Mouse (Mus musculus): ENCODE results near the gene Ankrd55.

The Ankrd55 gene

DNA sequence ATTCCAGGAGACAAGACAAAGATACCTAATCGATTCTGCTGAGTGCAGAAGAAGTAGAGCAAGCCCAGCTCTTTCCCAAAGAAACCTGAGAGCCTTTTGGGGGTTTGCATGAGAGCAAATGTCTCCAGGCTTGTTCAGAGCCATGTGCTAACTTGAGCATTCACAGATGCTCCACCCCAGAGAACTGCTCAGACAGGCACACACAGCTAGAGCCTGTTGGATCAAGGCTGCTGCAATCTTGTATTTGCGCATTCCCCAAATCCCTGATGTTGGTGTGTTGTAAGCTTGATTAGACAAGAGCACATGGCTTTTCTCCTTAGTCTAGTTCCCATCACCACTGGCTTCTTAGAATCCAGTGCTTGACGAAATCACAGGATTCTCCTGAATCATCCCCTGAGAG lies 94.7 kb downstream of the Ankrd55 start:
- DNase-seq = peak; percentile 16

DNA sequence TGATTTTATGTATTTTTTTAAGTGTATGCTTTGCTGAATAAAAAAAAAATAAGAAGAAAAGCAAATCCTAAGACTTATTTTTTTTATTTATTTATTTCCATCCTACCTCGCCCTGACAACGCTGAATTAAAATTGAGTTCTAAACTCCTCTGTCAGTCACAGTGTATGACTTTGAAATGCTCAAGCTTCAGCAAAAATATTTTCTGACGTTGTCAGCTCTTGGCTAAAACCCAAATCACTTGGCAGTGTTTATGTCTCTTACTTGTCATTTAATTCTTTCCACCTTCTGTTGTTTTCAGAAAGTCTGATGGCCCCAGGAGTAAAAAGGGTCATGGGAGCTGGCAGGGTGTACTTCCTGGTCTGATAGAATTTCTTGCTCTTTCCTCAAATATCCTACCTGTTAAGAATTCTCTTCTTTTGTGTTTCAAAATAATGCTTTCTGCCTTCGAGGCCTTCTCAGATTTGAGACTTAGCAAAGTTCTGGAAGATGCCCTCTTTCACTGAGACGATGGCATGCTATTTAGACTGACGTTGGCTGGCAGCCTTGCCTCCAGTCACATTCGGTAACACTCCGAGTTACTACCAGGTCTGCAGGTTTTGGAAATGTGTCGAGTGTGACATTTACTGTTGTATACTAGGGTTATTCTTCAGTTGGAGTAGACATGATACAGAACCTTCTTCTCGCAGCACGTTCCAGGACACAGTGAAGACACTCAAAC lies 95.8 kb downstream of the Ankrd55 start:
- DNase-seq = no peak

GRCm38 (mm10) chr13:112385040-112385439 lies 96.8 kb downstream of the Ankrd55 start:
- no peak for DNase-seq

DNA sequence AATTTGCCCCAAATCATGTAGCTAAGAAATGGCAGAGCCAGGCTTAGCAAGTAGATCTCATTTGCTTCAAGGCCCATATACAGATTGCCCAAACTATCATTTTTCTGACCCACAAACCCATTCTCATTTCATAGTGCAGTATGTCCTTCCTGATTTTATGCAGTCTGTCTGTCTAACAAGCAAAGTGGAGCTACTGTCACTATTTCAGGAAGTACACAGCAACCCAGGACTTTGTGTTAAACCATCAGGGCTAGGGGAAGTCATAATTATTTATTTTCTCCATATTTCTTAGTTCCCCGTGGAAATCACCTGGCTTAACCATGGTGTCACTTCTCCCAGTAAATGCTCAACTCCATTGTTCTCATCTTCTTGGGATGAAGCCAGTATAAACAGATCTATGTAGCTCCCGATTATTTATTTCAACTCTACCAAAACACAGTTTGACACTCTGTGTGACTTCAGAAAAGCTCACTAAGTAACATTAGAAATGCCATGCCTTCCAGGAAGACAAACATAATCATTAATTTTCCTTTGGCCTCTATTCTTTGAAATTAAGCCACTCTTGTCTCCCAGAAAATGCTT lies 98.3 kb downstream of the Ankrd55 start:
- DNase-seq = no peak

GRCm38 (mm10) chr13:112387279-112387678 lies 99.0 kb downstream of the Ankrd55 start:
- no peak for DNase-seq

DNA sequence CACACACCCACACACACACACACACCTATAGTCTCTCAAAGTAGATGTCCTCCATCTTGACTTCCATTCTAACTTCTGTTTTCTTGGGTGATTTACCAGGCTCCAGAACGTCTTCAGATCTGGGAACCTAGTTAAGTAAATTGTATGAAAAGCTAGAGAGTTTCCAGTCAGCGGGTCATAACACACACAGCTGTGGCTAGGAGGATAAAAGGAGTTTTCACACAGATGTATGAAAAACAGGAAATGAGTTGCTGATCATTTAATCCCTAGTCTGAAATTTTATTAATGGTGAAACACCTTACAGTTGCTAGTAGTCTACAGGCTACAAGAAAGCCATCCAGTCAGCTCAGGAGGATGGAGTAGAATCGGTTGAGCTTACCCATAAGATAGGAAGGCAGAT lies 99.9 kb downstream of the Ankrd55 start:
- no peak for DNase-seq

GRCm38 (mm10) chr13:112390206-112390605 lies 102.0 kb downstream of the Ankrd55 start:
- no peak for DNase-seq

DNA sequence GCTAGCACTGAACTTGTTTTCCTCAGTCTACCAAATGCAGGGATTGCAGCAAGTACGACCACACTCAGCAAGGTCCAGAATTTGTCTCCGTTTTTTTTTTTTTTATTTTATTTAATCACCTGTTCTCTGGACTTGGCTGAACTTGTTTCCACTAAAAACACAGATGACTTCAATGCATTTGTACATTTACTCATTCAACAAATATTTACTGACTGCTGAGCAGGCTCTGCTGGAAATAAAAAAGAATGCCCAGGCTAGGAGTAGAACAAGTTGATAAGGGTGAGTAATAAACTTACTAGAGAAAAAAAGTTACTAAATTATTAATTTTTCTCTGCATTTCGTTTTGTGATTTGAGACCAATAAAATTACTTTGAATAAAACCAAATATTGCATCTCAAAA lies 103.1 kb downstream of the Ankrd55 start:
- DNase-seq = no peak

DNA sequence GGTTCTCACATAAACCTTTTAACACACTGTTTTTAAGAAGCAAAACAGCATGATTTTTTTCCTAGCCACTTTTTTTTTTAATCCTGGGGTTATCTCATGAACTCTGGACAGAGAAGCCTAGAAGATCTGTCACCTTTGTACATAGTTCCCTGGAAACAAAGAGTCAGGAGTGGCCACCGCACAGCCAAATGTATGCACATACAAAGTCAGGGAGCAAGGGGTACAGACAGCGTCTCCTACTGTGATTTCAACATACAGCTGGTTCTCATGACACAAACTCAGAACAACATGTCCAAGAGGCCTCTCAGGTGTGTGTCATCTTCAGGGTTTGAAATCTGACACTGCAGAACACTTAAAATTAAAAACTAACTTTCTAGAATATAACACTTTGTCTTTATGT lies 105.1 kb downstream of the Ankrd55 start:
- no peak for DNase-seq

GRCm38 (mm10) chr13:112394271-112394670 lies 106.0 kb downstream of the Ankrd55 start:
- DNase-seq = no peak

GRCm38 (mm10) chr13:112404723-112405122 lies 116.5 kb downstream of the Ankrd55 start:
- no peak for DNase-seq

DNA sequence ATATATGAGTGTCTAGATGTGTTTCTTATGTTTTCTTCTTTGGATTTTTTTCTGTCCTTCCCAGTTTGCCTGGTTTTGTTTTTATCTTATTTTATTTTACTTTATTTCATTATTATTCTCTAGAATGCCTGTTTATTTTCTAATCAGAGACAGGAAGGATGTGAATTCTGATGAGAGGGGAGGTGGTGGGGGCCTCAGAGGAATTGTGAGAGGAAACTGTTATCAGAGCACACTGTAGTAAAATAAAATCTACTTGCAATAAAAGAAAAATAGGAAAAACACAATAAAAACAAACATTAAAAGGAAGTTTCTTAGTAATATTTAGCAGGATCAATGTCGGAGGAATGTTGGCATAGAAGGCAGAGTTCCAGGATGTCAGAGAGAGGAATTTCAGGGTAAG lies 116.9 kb downstream of the Ankrd55 start:
- no peak for DNase-seq

DNA sequence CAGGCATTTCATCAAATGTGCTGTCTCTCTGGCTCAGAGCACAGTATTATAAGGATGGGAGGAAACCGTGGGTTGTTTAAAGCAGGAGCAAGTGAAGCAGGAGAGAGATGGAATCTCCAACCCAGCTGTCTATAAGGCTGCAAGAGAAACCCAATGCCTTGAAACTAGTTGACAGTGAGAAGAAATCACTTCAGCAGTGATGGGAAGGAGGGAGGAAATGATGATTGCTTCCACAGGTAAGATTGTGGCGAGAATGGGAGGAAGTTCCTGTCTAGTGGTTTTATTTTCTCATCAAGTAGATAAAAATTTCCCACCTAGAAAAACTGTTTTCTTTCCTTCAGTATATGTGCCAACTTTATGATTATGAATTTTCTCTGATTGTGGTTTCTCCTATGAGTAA lies 118.4 kb downstream of the Ankrd55 start:
- no peak for DNase-seq

GRCm38 (mm10) chr13:112407181-112407700 lies 119.0 kb downstream of the Ankrd55 start:
- DNase-seq = no peak

- DNase-seq = no peak
Observed at GRCm38 (mm10) chr13:112407776-112408490, 119.7 kb downstream of the Ankrd55 start.

GRCm38 (mm10) chr13:112408701-112409100 lies 120.5 kb downstream of the Ankrd55 start:
- DNase-seq = no peak

DNA sequence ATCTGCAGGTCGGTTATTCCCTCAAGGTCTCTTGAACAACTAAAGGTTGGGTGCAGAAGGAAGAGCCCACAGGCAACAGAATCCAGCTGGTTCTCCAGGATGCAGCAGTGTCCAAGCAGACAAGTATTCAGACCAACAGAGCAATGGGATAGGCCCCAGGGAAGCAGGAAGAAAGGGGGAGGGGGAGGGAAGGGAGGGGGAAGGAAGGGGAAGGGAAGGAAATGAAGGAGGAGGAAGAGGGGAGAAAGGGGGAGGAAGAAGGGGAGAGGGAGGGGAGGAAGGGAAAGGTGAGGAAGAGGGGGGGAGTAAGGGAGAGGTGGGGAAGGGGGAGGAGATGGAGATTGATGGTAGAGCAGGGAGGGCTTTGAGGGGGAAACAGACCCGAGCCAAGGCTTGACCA lies 121.1 kb downstream of the Ankrd55 start:
- no peak for DNase-seq

- no peak for DNase-seq
Observed at GRCm38 (mm10) chr13:112409851-112410250, 121.6 kb downstream of the Ankrd55 start.

DNA sequence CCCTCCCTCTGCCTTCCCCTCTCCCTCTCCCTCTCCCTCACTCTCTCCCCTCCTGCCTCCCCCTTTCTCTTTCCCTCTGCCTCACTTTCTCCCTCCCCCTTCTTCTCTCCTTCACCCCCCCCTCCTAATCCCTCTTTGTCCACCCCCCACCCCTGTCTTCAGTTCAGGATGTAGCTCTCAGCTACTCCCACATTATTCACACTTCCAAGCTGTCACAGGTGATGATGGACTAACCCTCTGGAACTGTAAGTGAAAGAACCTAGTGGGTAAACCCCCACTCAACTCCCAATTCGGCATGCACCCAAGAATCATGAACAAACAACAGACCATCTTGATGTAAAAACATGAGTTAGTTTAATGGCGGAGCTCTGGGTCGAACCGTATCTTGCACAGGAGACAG lies 122.2 kb downstream of the Ankrd55 start:
- no peak for DNase-seq

- no peak for DNase-seq
Observed at GRCm38 (mm10) chr13:112411216-112411822, 123.1 kb downstream of the Ankrd55 start.

- no peak for DNase-seq
Observed at GRCm38 (mm10) chr13:112412251-112412650, 124.0 kb downstream of the Ankrd55 start.

DNA sequence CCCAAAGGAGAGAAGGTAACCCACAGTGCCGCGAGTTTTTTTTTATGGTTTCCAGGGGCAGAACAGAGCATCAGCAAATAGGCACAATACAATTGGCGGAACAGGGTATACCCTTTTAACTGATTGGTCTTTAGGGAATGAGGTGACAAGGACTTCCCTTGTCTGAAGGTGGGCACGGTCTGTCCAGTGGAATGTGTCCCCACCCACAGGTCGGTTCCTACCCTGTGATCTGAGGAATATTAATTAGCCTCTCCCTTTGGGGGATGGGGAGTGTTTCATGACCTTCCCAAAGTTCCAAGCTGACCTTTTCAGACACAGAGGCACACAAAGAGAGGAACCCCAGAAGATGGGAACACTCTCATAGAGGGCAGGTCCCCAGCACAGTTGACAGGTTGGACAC lies 124.6 kb downstream of the Ankrd55 start:
- no peak for DNase-seq

- no peak for DNase-seq
Observed at GRCm38 (mm10) chr13:112413611-112414010, 125.4 kb downstream of the Ankrd55 start.

DNA sequence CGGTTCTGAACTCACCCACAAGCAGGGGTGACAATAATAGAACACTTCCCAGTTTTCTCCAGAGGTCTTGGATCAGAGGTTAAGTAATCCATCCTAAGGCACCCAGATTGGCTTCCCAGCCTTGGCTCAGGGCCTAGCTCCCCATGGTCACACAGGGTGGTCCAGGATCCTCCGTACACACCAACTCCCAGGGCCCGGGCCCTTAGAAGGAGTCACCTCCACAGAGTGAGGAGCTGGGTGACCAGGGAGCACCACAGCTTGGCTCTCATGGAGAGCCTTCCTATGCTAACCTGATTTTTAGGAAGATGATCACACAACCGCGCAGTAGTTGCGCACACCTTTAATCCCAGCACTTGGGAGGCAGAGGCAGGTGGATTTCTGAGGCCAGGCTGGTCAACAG lies 127.6 kb downstream of the Ankrd55 start:
- DNase-seq = no peak

Measured in retina, postnatal 1 day (tissue).